Mouse (Mus musculus) large intestine, adult 2 months (tissue): ENCODE measurements around the gene Elf4. TPM values are rescaled to one million over a fixed set of nuclear protein-coding genes. Genes with fewer than 3 reads are reported as not detected.
"Not testable (repeated sequence)": the region's sequence is repeated elsewhere in the genome, so short reads cannot be mapped to it uniquely, and the experiment has no call there.

Experiments
- DNase-seq: peaks from one replicate; pipeline ENCODE4 v3.0.0-alpha.2; 2012; ENCODE audit warnings: low read depth, low spot score
- WGBS: fragments of 180-500 bp; shearing (Covaris S2); methylation state at CpG from one replicate; pipeline ENCODE4 v1.1.7; 2018; 5-methylcytosine and 5-hydroxymethylcytosine counted together
- polyA plus RNA-seq: library from polyadenylated mRNA; depleted of rRNA; stranded (reverse); fragments of >200 nt; gene quantifications from 2 replicates; pipeline ENCODE4 v1.2.3, GENCODE M21; 2012

The Elf4 gene
- polyA plus RNA-seq, 1 experiment = 23.1 TPM

- 33% methylated on average over 7 of the region's 7 CpGs for WGBS
- DNase-seq = no peak
Measured at GRCm38 (mm10) chrX:48441954-48442353, 21.0 kb downstream of the Elf4 start.

GRCm38 (mm10) chrX:48441548-48441947 is 21.4 kb downstream of the Elf4 start:
- DNase-seq = no peak
- 80% methylated on average over 6 of the region's 6 CpGs for WGBS

GRCm38 (mm10) chrX:48439036-48439435 is 23.9 kb downstream of the Elf4 start:
- DNase-seq = no peak
- 25% methylated on average over 4 of the region's 4 CpGs for WGBS

- 66% methylated on average over 6 of the region's 7 CpGs for WGBS
- not testable (repeated sequence) for DNase-seq
Measured at GRCm38 (mm10) chrX:48436082-48436481, 26.9 kb downstream of the Elf4 start.

GRCm38 (mm10) chrX:48435477-48435900 is 27.4 kb downstream of the Elf4 start:
- WGBS = 27% methylated on average over 9 of the region's 9 CpGs
- DNase-seq = no peak

- no peak for DNase-seq
- WGBS = 83% methylated on average over 1 of the region's 1 CpGs
Measured at GRCm38 (mm10) chrX:48434251-48434650, 28.7 kb downstream of the Elf4 start.

- no peak for DNase-seq
Measured at GRCm38 (mm10) chrX:48433527-48433899, 29.4 kb downstream of the Elf4 start.

GRCm38 (mm10) chrX:48432599-48433526 is 30.1 kb downstream of the Elf4 start:
- DNase-seq = no peak
- 63% methylated on average over 15 of the region's 15 CpGs for WGBS

More at GRCm38 (mm10) chrX:48433527-48433899, 29.4 kb downstream of the Elf4 start:
- WGBS = 40% methylated on average over 6 of the region's 6 CpGs

- whole genome bisulfite sequencing = 55% methylated on average over 6 of the region's 6 CpGs
- no peak for DNase-seq
Measured at GRCm38 (mm10) chrX:48429538-48429937, 33.4 kb downstream of the Elf4 start.

GRCm38 (mm10) chrX:48429100-48429499 is 33.8 kb downstream of the Elf4 start:
- DNase-seq = no peak

GRCm38 (mm10) chrX:48428642-48429041 is 34.3 kb downstream of the Elf4 start:
- 74% methylated on average over 8 of the region's 8 CpGs for WGBS
- DNase-seq = no peak

- 71% methylated on average over 6 of the region's 6 CpGs for WGBS
- no peak for DNase-seq
Measured at GRCm38 (mm10) chrX:48428241-48428640, 34.7 kb downstream of the Elf4 start.

- 44% methylated on average over 7 of the region's 7 CpGs for WGBS
- DNase-seq = no peak
Measured at GRCm38 (mm10) chrX:48425280-48425679, 37.7 kb downstream of the Elf4 start.

GRCm38 (mm10) chrX:48424583-48424982 is 38.3 kb downstream of the Elf4 start:
- 39% methylated on average over 3 of the region's 3 CpGs for WGBS
- DNase-seq = no peak

- 46% methylated on average over 1 of the region's 1 CpGs for WGBS
- no peak for DNase-seq
Measured at GRCm38 (mm10) chrX:48423671-48424070, 39.3 kb downstream of the Elf4 start.

GRCm38 (mm10) chrX:48422986-48423385 is 39.9 kb downstream of the Elf4 start:
- WGBS = 33% methylated on average over 4 of the region's 4 CpGs
- DNase-seq = no peak

GRCm38 (mm10) chrX:48418417-48418816 is 44.5 kb downstream of the Elf4 start:
- DNase-seq = peak; percentile 57
- WGBS = 29% methylated on average over 2 of the region's 2 CpGs

GRCm38 (mm10) chrX:48414291-48414690 is 48.6 kb downstream of the Elf4 start:
- DNase-seq = no peak
- WGBS = 85% methylated on average over 5 of the region's 5 CpGs

GRCm38 (mm10) chrX:48412629-48413028 is 50.3 kb downstream of the Elf4 start:
- DNase-seq = no peak
- WGBS = 62% methylated on average over 6 of the region's 6 CpGs

- DNase-seq = no peak
- WGBS = 26% methylated on average over 7 of the region's 7 CpGs
Measured at GRCm38 (mm10) chrX:48410388-48410776, 52.5 kb downstream of the Elf4 start.

GRCm38 (mm10) chrX:48409611-48410387 is 53.1 kb downstream of the Elf4 start:
- 10% methylated on average over 36 of the region's 36 CpGs for WGBS
- peak; percentile 60 for DNase-seq
